Mouse (Mus musculus) frontal cortex, postnatal 14 days (tissue): Measurements from ENCODE around the gene Bola3.

Experiments used
- DNase-seq, 2 experiments: peaks; one replicate each; pipeline ENCODE4 v3.0.0; 2022; ENCODE audit warnings: low spot score in 2 of 2

Gene Bola3

GRCm38 (mm10) chr6:83394122-83394521 lies 45.2 kb downstream of the Bola3 start:
- no peak for DNase-seq

DNA sequence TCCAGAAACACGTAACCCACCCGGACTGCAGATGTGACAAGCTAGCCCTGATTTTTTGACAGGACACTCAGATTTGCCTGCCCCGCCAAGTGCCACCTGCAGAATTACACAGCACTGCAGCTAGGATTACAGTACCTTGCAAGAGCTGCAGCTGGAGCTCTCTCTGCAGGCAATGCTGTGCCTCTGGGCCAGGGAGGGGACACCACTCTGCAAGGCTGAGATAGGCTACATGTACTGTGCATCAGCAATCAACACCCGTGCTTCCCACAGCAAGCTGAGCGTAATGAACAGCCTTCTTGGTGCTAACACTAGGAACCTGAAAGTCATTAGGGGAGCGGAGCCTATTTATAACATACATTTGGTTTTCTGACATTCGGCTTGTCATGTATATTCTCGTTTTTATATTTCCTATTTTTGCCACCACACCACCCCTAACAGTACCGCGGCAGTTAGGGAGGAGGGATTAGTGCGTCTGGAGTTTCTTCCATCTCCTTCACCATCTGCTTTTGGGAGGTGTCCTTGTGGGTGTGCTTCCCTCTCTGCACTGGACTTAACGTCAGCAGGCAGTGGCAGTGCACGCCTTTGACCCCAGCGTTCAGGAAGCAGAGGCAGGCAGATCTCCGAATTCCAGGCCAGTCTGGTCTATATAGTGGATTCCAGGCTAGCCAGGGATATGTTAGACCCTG lies 46.7 kb downstream of the Bola3 start:
- no peak for DNase-seq

GRCm38 (mm10) chr6:83396711-83397110 lies 47.8 kb downstream of the Bola3 start:
- no peak for DNase-seq

GRCm38 (mm10) chr6:83397728-83398127 lies 48.8 kb downstream of the Bola3 start:
- DNase-seq = no peak

- no peak for DNase-seq
Observed at GRCm38 (mm10) chr6:83399790-83400189, 50.8 kb downstream of the Bola3 start.

GRCm38 (mm10) chr6:83403481-83403880 lies 54.5 kb downstream of the Bola3 start:
- DNase-seq = no peak

- no peak for DNase-seq
Observed at GRCm38 (mm10) chr6:83404571-83404970, 55.6 kb downstream of the Bola3 start.

- no peak for DNase-seq
Observed at GRCm38 (mm10) chr6:83405511-83406064, 56.6 kb downstream of the Bola3 start.

DNA sequence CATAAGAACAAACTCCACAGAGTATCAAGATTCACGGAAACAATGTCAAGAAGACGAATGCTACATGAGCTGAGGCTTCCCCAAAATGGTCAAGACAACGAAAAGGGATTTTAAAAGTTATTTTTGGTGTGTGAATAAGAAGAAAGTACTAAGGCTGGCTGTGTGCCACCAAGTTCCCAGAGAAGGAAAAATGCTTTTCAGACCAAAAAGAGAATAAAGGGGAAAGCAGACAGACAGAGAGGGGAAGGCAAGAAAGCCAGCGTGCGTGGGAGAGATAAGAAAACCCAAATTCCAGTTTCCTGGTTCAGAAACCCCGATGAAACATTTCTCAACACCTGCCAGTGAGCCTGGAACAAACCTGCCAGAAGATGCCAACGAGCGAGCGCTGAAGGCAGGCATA lies 59.6 kb downstream of the Bola3 start:
- DNase-seq = no peak
